Mouse (Mus musculus) small intestine, adult 2 months (tissue): ENCODE results near the gene Ccdc13.

Experiments used
- CTCF ChIP-seq: fragments of 200-500 bp; IDR thresholded peaks from 2 replicates; pipeline ENCODE4 v1.5.1; 2012; ENCODE audit warnings: low read depth, mild to moderate bottlenecking, control low read depth, inconsistent platforms, low read length, moderate library complexity, mixed read lengths; ENCODE audit not compliant: insufficient replicate concordance, insufficient read length; ENCODE audit errors: extremely low read depth
- POLR2A ChIP-seq: fragments of 200-500 bp; IDR thresholded peaks from 2 replicates; pipeline ENCODE4 v1.6.1; 2012; ENCODE audit warnings: low read depth, mild to moderate bottlenecking, control low read depth, inconsistent platforms, low read length, moderate library complexity

DNA sequence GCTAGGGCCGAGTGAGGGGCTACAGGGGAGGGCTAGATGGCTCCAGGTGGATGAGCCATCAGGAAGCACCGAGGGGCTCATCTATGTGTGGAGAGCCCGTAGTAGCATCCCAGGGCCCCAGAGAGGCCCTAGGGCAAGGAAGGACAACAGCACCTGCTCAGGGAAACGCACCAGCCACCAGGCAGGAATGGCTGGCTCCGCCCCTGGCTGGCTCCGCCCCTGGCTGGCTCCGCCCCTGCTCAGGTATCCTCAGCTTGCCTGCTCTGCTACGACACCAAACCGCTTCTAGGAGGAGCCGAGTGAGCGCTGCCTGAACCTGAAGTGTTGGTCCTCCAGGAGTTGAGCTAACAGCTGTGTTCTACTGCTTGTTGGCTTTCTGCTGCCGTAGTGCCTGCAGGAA is 41.5 kb downstream of the Ccdc13 start:
- TF ChIP-seq POLR2A (peak; percentile 34; the same call in 1 of the 2 replicates), CTCF (no peak)
